Comparison of ENCODE assay signal across 8 mouse cellular contexts in the genomic region with DNA sequence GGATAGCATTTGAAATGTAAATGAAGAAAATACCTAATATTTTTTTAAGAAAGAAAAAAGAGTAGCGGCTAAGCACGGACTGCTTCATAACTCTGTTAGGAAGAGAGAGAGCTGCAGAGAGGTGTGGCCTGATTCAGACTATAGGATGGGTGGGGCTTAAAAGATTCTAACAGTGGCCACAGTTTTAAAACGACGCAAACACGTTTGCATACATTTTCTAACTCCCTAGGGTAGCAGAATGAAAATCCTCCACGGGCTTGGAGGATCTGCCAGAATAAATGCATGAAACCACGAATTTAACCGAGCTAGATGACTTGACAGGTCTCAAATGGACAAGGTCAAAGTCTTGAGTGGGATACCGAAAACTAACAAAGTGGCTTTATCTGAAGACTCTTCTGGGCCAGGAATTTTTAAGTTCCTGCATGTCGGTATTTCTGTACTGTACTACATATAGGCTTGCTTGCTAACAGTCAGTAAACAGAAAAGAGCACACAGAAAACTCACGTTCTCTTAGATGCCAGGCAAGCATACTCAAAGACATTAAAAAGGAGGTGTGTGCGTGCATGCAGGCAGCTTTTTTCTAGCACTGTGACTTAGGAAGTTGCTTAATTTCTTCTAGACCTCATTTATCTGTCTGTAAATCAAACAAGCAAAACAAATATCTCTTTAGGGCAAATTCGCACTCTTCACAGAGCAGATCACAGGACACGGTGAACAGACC. TPM values are rescaled to one million over a fixed set of nuclear protein-coding genes. Genes with fewer than 3 reads are reported as not detected.
DNase-seq lines count a peak whose midpoint lies in the region; ATAC-seq and TF ChIP-seq lines count a peak whose summit lies in the region.

No protein-coding gene starts in this region.

- no peaks in the 10 kb centered on the region; the same call in 1 of the 2 replicates for H3K4me1 ChIP-seq in lung, postnatal 0 days (ENCODE audit: insufficient read depth, low read depth, low read length)
- peaks cover 23% of the 10 kb centered on the region for H3K4me1 ChIP-seq in embryonic facial prominence, embryonic 13.5 days
- peaks cover 14% of the 10 kb centered on the region for H3K4me1 ChIP-seq in intestine, embryonic 16.5 days (ENCODE audit: control insufficient read depth, insufficient read depth, low read length)

- TF ChIP-seq EP300 in lung, postnatal 0 days (IDR thresholded peaks at IDR 0.05), result 0 out of 2 replicates have a peak, but pooled peaks have one; percentile 25

- ATAC-seq in lung, postnatal 0 days, result peak; percentile 27
- no peak; the same call in 1 of the 2 replicates for ATAC-seq in embryonic facial prominence, embryonic 13.5 days (ENCODE audit: insufficient number of reproducible peaks, insufficient read depth, low FRiP score, low TSS enrichment, low read depth)
- ATAC-seq in intestine, embryonic 16.5 days, result peak; percentile 42

- H3K36me3 ChIP-seq in lung, postnatal 0 days (ENCODE audit: insufficient read depth, low read length), result no peaks in the 10 kb centered on the region
- H3K36me3 ChIP-seq in embryonic facial prominence, embryonic 13.5 days, result no peaks in the 10 kb centered on the region
- no peaks in the 10 kb centered on the region for H3K36me3 ChIP-seq in intestine, embryonic 16.5 days (ENCODE audit: control insufficient read depth, insufficient read depth, low read length)

- peak overlapping the region; percentile 92 for H3K4me2 ChIP-seq in lung, postnatal 0 days (replicated peaks; ENCODE audit: low read depth, low read length)
- H3K4me2 ChIP-seq in embryonic facial prominence, embryonic 13.5 days, result peak overlapping the region; percentile 93
- peak overlapping the region; percentile 81 for H3K4me2 ChIP-seq in intestine, embryonic 16.5 days (ENCODE audit: low read depth, low read length)

- peak; percentile 70 for DNase-seq in lung, postnatal 0 days (ENCODE audit: low spot score)
- no peak for DNase-seq in lung, postnatal 14 days
- peak; percentile 72 for DNase-seq in naive thymus-derived CD4-positive, alpha-beta T cell, adult 2 months (ENCODE audit: low read depth)
- DNase-seq in urinary bladder, adult 2 months (ENCODE audit: low spot score), result no peak
- DNase-seq in right cerebral cortex, postnatal 14 days, result no peak
- no peak for DNase-seq in adrenal gland, postnatal 14 days

- peak overlapping the region; percentile 66 for H3K27ac ChIP-seq in lung, postnatal 0 days (ENCODE audit: low read length)
- H3K27ac ChIP-seq in embryonic facial prominence, embryonic 13.5 days, result no peak overlapping the region
- no peak overlapping the region; the same call in 1 of the 2 replicates for H3K27ac ChIP-seq in intestine, embryonic 16.5 days (ENCODE audit: low read length)

- TF ChIP-seq CTCF in lung, postnatal 0 days (IDR thresholded peaks at IDR 0.05), result no peak

- no peak overlapping the region for H3K9ac ChIP-seq in lung, postnatal 0 days (replicated peaks; ENCODE audit: low read depth)
- no peak overlapping the region for H3K9ac ChIP-seq in embryonic facial prominence, embryonic 13.5 days
- peak overlapping the region; percentile 37; the same call in 1 of the 2 replicates for H3K9ac ChIP-seq in intestine, embryonic 16.5 days (ENCODE audit: low read depth, low read length)

- no peaks in the 10 kb centered on the region for H3K9me3 ChIP-seq in lung, postnatal 0 days (ENCODE audit: low read length)
- no peaks in the 10 kb centered on the region for H3K9me3 ChIP-seq in embryonic facial prominence, embryonic 13.5 days
- H3K9me3 ChIP-seq in intestine, embryonic 16.5 days (ENCODE audit: control insufficient read depth, low read length), result no peaks in the 10 kb centered on the region

- H3K4me3 ChIP-seq in lung, postnatal 0 days (ENCODE audit: low read depth, low read length), result peak overlapping the region; percentile 78
- H3K4me3 ChIP-seq in embryonic facial prominence, embryonic 13.5 days, result peak overlapping the region; percentile 81
- peak overlapping the region; percentile 88 for H3K4me3 ChIP-seq in intestine, embryonic 16.5 days (ENCODE audit: low read length)

- WGBS in lung, postnatal 0 days, result 15% methylated on average over 14 of the region's 14 CpGs
- WGBS in embryonic facial prominence, embryonic 13.5 days, result 23% methylated on average over 14 of the region's 14 CpGs
- 19% methylated on average over 14 of the region's 14 CpGs for WGBS in intestine, embryonic 16.5 days

- H3K27me3 ChIP-seq in lung, postnatal 0 days (replicated peaks; ENCODE audit: insufficient read depth, low read length), result no peaks in the 10 kb centered on the region
- peaks cover 15% of the 10 kb centered on the region for H3K27me3 ChIP-seq in embryonic facial prominence, embryonic 13.5 days
- no peaks in the 10 kb centered on the region for H3K27me3 ChIP-seq in intestine, embryonic 16.5 days (replicated peaks; ENCODE audit: control insufficient read depth, insufficient read depth, low read length)

RNA-seq across cellular contexts. Expression of a gene that starts 0.5 kb away (rescaled TPM):
- 123 and 148 TPM in 2 replicates for polyA plus RNA-seq in lung, postnatal 0 days (2015; fragmentation: Nextera tagmentation; extraction: Ambion mirVana)
- polyA plus RNA-seq in embryonic facial prominence, embryonic 13.5 days (2015; fragmentation: Nextera tagmentation; extraction: Ambion mirVana), result 43.8 and 60.0 TPM in 2 replicates
- polyA plus RNA-seq in intestine, embryonic 16.5 days (2015; fragmentation: Nextera tagmentation; extraction: Ambion mirVana), result 122 and 142 TPM in 2 replicates
- 63.9 and 64.3 TPM in 2 replicates for polyA plus RNA-seq in urinary bladder, adult 2 months (2012; rRNA removed)
- total RNA-seq in adrenal gland, postnatal 14 days (2021), result 36.6 and 56.6 TPM in 2 replicates

RNA-seq across cellular contexts. Expression of a gene that starts 25.4 kb away (rescaled TPM):
- 1.3 and 1.5 TPM in 2 replicates for polyA plus RNA-seq in lung, postnatal 0 days (2015; fragmentation: Nextera tagmentation; extraction: Ambion mirVana)
- polyA plus RNA-seq in embryonic facial prominence, embryonic 13.5 days (2015; fragmentation: Nextera tagmentation; extraction: Ambion mirVana), result 0.87 and 1.7 TPM in 2 replicates
- 0.21 and 0.51 TPM in 2 replicates for polyA plus RNA-seq in intestine, embryonic 16.5 days (2015; fragmentation: Nextera tagmentation; extraction: Ambion mirVana)
- polyA plus RNA-seq in urinary bladder, adult 2 months (2012; rRNA removed), result 1.5 and 1.7 TPM in 2 replicates
- total RNA-seq in adrenal gland, postnatal 14 days (2021), result 1.3 and 9.1 TPM in 2 replicates

RNA-seq across cellular contexts. Expression of a gene that starts 53.5 kb away (rescaled TPM):
- 49.6 and 54.4 TPM in 2 replicates for polyA plus RNA-seq in lung, postnatal 0 days (2015; fragmentation: Nextera tagmentation; extraction: Ambion mirVana)
- polyA plus RNA-seq in embryonic facial prominence, embryonic 13.5 days (2015; fragmentation: Nextera tagmentation; extraction: Ambion mirVana), result 13.9 and 16.8 TPM in 2 replicates
- 28.7 and 32.4 TPM in 2 replicates for polyA plus RNA-seq in intestine, embryonic 16.5 days (2015; fragmentation: Nextera tagmentation; extraction: Ambion mirVana)
- polyA plus RNA-seq in urinary bladder, adult 2 months (2012; rRNA removed), result 13.2 and 16.6 TPM in 2 replicates
- total RNA-seq in adrenal gland, postnatal 14 days (2021), result 22.1 and 35.0 TPM in 2 replicates

Comparison
In these comparisons a context has a peak if more than half of its experiments do, and no peak if none do; other contexts are left out.
1. DNase-seq: peak in lung, postnatal 0 days (single experiment) and naive thymus-derived CD4-positive, alpha-beta T cell, adult 2 months (single experiment); none in lung, postnatal 14 days (single experiment), urinary bladder, adult 2 months (single experiment), right cerebral cortex, postnatal 14 days (single experiment) and adrenal gland, postnatal 14 days (single experiment).
2. Peak in every context shown above with its lines, with median percentiles within 50 percentile points of each other: H3K4me2 ChIP-seq and H3K4me3 ChIP-seq.